Mouse (Mus musculus) neural tube, postnatal 0 days (tissue): ENCODE results near the gene Syce3. TPM values are rescaled to one million over a fixed set of nuclear protein-coding genes. Genes with fewer than 3 reads are reported as not detected.

Source experiments
- polyA plus RNA-seq: library from polyadenylated mRNA; unstranded; fragments of >200 nt; fragmentation: Nextera tagmentation; extraction: Ambion mirVana; gene quantifications from 2 replicates; pipeline ENCODE4 v1.2.1, GENCODE M21; 2015

Gene Syce3
- polyA plus RNA-seq: not detected in 2 replicates

DNA sequence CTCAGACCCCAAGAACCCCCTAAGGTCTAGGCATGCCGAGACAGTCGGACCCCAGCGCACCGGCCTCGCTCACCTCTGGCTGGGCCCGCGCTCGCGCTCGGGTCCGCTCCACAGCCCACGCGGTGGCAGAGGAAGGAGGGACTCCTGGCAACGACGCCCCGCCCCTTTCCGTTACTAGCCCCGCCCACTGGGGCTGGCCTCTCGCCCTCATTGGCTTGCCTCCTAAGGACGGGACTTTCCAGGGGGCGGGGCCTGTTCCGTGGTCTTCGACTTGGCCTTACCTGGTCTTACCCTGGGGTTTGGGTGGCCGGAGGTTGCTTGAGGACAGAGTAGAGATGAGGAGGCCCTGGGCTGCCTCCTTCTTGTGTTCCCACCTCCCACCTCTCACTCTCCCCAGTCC, at the start of gene Syce3:
Syce3 (minus strand) TSS at position 386 of the 400 bp plus-strand sequence.

GRCm38 (mm10) chr15:89453865-89454478, 43.7 kb upstream of the Syce3 start, which contains the start of gene Mapk8ip2:
Gene Mapk8ip2 (plus strand): TSS chr15:89453913.

DNA sequence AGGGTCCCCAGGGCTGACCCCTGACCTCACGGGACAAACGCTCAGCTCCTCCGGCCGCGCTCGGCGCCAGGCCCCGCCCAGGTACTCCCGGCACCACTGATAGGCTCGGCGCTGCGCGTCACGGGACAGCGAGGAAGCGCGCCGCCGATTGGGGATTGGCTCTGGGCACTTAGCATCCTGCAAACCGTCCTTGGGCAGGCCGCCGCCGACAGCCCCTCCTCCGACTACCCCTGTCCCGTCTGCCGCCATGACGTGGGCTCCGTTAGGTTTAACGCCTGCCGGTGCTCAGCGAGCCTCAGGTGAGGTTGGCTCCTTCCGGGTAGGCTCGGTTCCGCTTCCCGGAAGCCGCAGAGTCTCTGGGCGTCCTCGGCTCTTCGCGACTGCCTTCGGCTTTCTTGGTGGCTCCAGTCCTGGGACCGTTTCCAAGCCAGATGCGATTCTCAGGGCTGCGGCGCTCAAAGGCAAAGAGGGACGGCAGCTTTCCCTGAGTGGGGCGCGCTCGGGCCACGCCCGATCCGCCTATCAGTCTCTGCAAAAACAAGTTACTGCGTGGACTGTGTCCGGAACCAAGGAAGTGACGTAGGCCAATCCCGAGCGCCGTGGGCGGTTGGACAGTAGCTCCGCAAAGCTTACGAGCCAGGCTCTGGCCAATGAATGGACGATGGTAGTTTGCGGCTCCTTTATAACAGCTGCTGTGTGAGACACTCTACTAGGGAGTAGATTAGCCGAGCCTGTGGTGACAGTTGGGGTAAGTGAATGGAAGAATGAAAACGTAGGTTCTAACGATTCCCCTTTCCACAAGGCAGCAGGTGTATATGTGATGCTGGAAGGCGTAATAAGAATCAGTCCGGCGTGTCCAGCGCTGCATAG, 19.3 kb upstream of the Syce3 start, which contains the start of the genes C730034F03Rik, Gm44502 and Chkb:
C730034F03Rik (plus strand) TSS at position 238 of the 870 bp plus-strand sequence.
Gm44502 (minus strand) TSS at position 345 of the 870 bp plus-strand sequence.
Chkb (minus strand) TSS at position 557 of the 870 bp plus-strand sequence.

DNA sequence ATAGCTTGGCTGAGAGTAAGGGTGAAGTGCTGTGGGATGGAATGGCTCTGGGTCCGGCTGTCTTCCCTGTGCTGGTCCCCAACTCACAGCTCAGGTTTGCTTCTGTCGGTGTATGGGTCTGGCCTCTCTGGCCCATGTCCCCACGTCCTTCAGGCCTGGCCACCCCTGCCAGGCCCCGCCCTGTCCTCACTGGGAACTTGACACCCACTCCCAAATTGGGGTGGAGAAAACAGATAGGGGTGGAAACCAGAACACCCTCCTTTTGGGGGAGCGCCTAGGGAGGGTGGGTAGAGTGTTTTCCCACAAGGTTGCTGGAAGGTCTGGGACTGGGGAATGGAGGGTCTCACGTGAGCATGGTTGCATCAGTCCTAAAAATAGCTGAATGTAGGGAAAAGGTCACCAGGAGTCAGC, 15.4 kb upstream of the Syce3 start, which contains the start of gene Cpt1b:
Cpt1b (minus strand) TSS at position 153 of the 411 bp plus-strand sequence.

DNA sequence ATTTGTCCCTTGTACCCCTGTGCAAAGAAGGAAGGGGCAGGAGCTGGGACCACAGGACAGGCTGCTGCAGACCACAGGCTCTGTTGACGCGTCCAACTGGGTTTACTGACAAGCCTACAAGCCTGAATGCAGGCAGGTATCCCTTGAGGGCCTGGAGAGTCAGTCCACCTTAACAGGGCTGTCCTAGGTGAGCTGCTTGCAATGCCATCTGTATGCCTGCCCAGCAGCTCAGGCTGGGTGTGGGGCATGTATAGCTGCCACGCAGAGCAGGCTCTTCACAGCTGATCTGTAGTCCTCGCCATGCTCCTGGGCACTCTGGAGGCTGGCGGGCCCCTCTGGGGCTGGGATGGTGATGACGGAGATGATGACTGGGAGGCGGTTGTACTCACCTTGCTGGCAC, 25.7 kb downstream of the Syce3 start, which contains the start of gene Klhdc7b:
Klhdc7b (plus strand) TSS at position 301 of the 400 bp plus-strand sequence.

GRCm38 (mm10) chr15:89378831-89379401, 31.4 kb downstream of the Syce3 start, which contains the start of gene Odf3b:
Gene Odf3b (minus strand): TSS chr15:89379282.

GRCm38 (mm10) chr15:89376957-89377356, 33.3 kb downstream of the Syce3 start, which contains the start of gene Tymp:
Gene Tymp (minus strand): TSS chr15:89377039.

DNA sequence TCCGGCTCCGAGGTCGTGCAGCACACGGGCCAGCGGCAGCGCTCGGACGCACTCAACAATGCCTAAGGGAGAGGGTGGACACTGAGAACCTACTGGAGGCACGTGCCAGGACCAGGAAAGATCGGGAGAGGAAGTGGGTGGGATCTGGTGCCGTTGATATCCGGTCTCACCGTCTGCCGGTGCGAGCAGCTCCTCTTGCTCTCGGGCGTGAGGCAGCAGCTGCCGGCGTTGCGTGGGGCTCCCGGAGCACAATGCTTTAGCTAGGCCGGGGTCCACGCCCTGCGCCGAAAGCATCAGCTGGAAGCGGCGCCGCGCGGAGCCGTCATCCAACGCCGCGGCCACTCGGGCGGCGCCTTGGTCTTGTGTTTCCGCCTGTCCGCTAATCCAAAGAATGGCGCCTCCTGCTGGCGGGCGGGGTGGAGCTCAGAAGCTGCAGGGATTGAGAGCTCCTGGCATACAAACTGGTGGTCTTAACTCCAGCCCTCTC, 36.5 kb downstream of the Syce3 start, which contains the start of gene Sco2:
Sco2 (minus strand) TSS at position 85 of the 487 bp plus-strand sequence.

GRCm38 (mm10) chr15:89355241-89356187, 54.8 kb downstream of the Syce3 start, which contains the start of the genes Lmf2 and Ncaph2:
Gene Lmf2 (minus strand): TSS chr15:89355659.
Gene Ncaph2 (plus strand): TSS chr15:89355719.

Other genes starting within 250 kb of the Syce3 start
- gene Plxnb2, start 229.7 kb downstream of the Syce3 start, polyA plus RNA-seq: 40.8 and 51.5 TPM in 2 replicates
- 58.4 and 74.1 TPM in 2 replicates for gene Dennd6b, start 214.0 kb downstream of the Syce3 start, polyA plus RNA-seq
- 65.8 and 68.3 TPM in 2 replicates for gene Ppp6r2, start 198.9 kb downstream of the Syce3 start, polyA plus RNA-seq
- gene Sbf1, start 95.2 kb downstream of the Syce3 start, polyA plus RNA-seq: 74.8 and 96.2 TPM in 2 replicates
- gene Adm2, start 87.8 kb downstream of the Syce3 start, polyA plus RNA-seq: not detected in 2 replicates
- not detected in 2 replicates for gene Miox, start 76.1 kb downstream of the Syce3 start, polyA plus RNA-seq
- 28.3 and 29.6 TPM in 2 replicates for gene Lmf2, start 54.8 kb downstream of the Syce3 start, polyA plus RNA-seq
- 76.3 and 87.7 TPM in 2 replicates for gene Ncaph2, start 54.8 kb downstream of the Syce3 start, polyA plus RNA-seq
- 22.7 and 27.6 TPM in 2 replicates for gene Sco2, start 36.7 kb downstream of the Syce3 start, polyA plus RNA-seq
- gene Tymp, start 33.5 kb downstream of the Syce3 start, polyA plus RNA-seq: 1.7 and 3.0 TPM in 2 replicates
- 9.3 and 9.6 TPM in 2 replicates for gene Odf3b, start 31.2 kb downstream of the Syce3 start, polyA plus RNA-seq
- gene Klhdc7b, start 25.6 kb downstream of the Syce3 start, polyA plus RNA-seq: 0.06 TPM in 1 of 2 replicates, not detected in the other
- 1.5 and 1.7 TPM in 2 replicates for gene Cpt1b, start 15.4 kb upstream of the Syce3 start, polyA plus RNA-seq
- gene C730034F03Rik, start 19.1 kb upstream of the Syce3 start, polyA plus RNA-seq: 4.9 and 6.1 TPM in 2 replicates
- gene Gm44502, start 19.2 kb upstream of the Syce3 start, polyA plus RNA-seq: not detected in 2 replicates
- gene Chkb, start 19.4 kb upstream of the Syce3 start, polyA plus RNA-seq: 86.6 and 91.5 TPM in 2 replicates
- 67.5 and 73.2 TPM in 2 replicates for gene Mapk8ip2, start 43.4 kb upstream of the Syce3 start, polyA plus RNA-seq
- gene Arsa, start 66.9 kb upstream of the Syce3 start, polyA plus RNA-seq: 26.3 and 32.1 TPM in 2 replicates
- 8.5 and 10.7 TPM in 2 replicates for gene Shank3, start 89.1 kb upstream of the Syce3 start, polyA plus RNA-seq
- gene Acr, start 157.8 kb upstream of the Syce3 start, polyA plus RNA-seq: 1.1 and 1.9 TPM in 2 replicates
- 69.5 and 76.9 TPM in 2 replicates for gene Rabl2, start 181.4 kb upstream of the Syce3 start, polyA plus RNA-seq